Mouse (Mus musculus) intestine, embryonic 15.5 days (tissue): ENCODE results near the gene Fam126b. TPM values are rescaled to one million over a fixed set of nuclear protein-coding genes. Genes with fewer than 3 reads are reported as not detected.

Experiments
- polyA plus RNA-seq: library from polyadenylated mRNA; unstranded; fragments of >200 nt; fragmentation: Nextera tagmentation; extraction: Ambion mirVana; gene quantifications from 2 replicates; pipeline ENCODE4 v1.2.1, GENCODE M21; 2015

The Fam126b gene
- polyA plus RNA-seq, 1 experiment from 2014 or later, result 8.2 TPM

Other genes with a start within 250 kb of the Fam126b start
- 294 and 358 TPM in 2 replicates for gene Bzw1, start 193.4 kb downstream of the Fam126b start, polyA plus RNA-seq
- gene Clk1, start 162.3 kb downstream of the Fam126b start, polyA plus RNA-seq, result 153 and 157 TPM in 2 replicates
- 38.0 and 43.4 TPM in 2 replicates for gene Nif3l1, start 141.2 kb downstream of the Fam126b start, polyA plus RNA-seq
- gene Ppil3, start 140.8 kb downstream of the Fam126b start, polyA plus RNA-seq, result 46.0 and 49.6 TPM in 2 replicates
- 20.1 and 22.0 TPM in 2 replicates for gene Orc2, start 81.2 kb downstream of the Fam126b start, polyA plus RNA-seq
- 201 and 204 TPM in 2 replicates for gene Ndufb3, start 61 bp upstream of the Fam126b start, polyA plus RNA-seq
- 1.5 and 1.6 TPM in 2 replicates for gene Als2cr12, start 109.7 kb upstream of the Fam126b start, polyA plus RNA-seq
- gene Cflar, start 125.2 kb upstream of the Fam126b start, polyA plus RNA-seq, result 29.2 and 30.0 TPM in 2 replicates
- 51.6 and 52.8 TPM in 2 replicates for gene Casp8, start 209.1 kb upstream of the Fam126b start, polyA plus RNA-seq